Mouse (Mus musculus) v-Abl transformed pro-B cells (cell line): ENCODE data around the gene Sdf2l1.
"Not testable (repeated sequence)": the region's sequence is repeated elsewhere in the genome, so short reads cannot be mapped to it uniquely, and the experiment has no call there.

Source experiments
- in situ Hi-C, 2 experiments: fragments of 400-800 bp; cut with MboI; formaldehyde crosslinking; loops; one replicate each; pipeline ENCODE4 v1.15.1; 2025; ENCODE audit not compliant: unreplicated experiment in 2 of 2

Gene Sdf2l1

DNA sequence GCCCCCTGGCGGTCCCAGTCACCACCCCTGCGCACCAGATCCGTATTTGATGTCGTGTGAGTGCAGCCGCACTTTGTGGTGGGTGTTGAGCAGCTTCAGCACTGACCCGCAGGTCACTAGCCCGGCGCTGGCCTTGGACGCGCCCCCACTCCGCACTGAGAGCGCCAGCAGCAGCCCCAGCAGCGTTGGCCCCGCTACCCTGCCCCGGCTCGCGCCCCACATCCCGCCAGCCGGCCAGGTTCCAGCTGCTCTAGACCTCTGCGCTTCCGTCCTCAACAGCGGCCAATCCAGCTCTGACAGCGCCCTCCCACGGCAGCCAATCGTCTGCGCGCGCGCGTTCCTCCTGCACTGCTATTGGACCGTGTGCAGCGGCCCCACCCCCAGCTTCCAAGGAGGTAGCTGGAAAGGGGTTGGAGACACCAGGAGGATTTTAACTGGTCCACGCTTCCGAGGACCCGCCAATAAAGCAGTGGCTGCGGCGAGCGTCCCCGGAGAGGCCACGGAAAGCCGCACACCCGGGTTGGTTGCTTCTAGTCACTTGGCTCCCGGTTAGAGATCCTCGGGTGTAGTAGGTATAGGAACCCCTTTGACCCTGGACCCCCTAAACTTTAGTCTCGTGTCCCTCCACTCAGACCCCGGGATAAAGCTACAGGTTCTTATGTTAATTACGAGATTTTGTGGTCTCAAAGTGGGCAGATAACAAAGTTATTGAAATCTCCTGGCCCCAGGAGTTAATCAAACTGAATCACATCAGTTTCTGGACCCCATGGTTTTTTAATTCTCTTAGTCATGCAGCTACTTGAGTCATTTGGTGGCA lies at the start of gene Sdf2l1:
Sdf2l1 (minus strand) TSS at position 295 of the 817 bp plus-strand sequence.
- in situ Hi-C loops: loop anchor here (5.0 kb wide), 2 partner anchors 70 to 150 kb away; partner anchors contain the start of gene Ube2l3 (in 2 of the 2)

DNA sequence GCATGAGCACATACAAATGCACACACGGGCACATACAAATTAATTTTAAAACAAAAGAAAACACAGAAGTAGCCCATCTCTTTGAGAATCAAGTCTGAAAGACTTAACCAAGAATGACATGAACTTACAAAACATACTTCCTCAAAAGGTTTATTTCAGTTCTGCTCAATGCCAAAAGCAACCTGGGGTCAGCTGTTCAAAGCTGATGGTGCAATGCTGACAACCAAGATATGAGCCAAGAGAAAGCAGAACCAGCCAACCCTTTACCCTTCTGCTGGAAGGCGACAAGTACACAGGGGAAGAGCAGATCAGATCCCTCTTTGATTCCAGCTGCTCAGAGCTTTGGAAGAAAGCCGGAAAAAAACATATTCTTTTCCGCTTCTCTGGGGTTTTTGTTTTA lies 49.2 kb upstream of the Sdf2l1 start:
- in situ Hi-C loops: no loop called here

DNA sequence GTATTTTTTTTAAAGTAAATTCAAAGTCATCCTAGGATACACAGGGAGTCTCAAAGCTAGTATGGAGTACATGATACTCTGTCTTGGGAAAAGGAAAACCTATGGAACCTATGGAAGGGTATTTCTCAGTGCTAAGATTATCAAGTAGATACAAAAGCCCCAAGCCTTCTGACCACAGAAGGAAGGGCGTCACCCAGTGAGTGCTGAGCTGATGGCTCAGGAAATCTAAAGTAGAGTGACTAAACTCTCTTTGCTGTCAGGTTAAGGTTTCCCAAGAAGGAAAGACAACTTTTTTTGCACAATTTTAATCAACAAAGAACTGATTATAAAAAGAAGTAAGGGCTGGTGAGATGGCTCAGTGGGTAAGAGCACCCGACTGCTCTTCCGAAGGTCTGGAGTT lies 47.5 kb upstream of the Sdf2l1 start:
- in situ Hi-C loops: no loop called here

DNA sequence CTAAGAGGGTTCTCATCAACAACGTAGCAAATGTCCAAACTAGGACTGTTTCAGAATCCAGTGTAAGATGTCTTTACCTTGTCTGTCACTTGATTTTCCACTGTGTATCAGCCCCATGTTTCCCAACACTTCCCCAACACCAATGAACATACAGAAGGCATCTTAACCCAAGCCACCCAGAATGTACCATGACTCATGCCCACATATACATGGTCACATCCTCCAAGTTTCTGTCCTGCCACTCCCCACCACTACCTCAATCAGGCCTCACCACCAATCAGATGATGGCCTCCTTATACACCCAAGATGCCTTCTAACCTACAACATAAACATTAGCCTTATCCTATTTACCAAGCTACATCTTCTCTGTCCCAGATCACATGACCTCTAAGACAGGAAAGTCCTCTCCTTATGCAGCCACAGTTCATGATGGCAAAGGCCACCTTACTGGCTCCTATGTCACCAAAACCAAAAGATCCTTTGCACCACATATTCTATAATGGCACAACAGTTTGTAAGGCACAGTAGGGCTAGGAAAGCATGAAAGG lies 45.5 kb upstream of the Sdf2l1 start:
- in situ Hi-C loops: no loop called here

DNA sequence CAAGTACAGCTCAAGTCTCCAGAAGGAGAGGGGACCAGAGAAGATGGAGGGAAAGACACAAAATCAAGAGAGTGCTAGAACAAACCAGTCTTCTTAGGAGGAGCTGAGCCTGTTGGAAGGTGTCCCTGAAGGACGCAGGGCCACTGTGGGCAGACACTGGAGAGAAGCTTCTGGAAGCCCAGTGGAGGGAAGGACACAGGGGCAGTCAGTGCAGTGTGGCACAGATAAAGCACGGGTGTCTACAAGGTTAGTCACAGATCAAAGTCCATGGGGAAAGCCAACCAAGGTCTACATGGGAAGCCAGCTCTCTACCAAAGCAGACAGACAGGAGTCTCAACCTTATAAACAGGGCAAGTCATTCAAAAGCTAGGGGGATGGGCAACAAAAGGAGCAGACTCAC lies 43.6 kb upstream of the Sdf2l1 start:
- in situ Hi-C loops: no loop called here

DNA sequence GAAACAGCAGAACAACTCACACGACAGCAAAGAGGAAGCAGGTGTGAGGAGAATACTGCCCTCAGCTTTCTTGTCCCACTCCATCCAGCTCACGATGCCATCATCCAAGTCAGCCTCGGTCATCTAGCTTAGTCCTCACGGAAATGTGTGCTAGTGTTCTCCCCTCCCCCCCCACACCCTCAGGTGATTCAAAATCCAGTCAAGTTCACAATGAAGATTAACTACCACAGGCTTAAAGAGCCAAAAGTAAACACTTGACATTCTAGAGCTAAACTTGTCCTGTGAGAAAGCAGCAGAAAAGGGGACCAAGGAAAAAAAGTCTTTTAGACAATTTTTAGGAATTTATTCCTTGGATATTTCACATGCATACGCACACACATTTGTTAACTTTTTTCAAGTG lies 35.9 kb upstream of the Sdf2l1 start:
- in situ Hi-C loops: no loop called here

DNA sequence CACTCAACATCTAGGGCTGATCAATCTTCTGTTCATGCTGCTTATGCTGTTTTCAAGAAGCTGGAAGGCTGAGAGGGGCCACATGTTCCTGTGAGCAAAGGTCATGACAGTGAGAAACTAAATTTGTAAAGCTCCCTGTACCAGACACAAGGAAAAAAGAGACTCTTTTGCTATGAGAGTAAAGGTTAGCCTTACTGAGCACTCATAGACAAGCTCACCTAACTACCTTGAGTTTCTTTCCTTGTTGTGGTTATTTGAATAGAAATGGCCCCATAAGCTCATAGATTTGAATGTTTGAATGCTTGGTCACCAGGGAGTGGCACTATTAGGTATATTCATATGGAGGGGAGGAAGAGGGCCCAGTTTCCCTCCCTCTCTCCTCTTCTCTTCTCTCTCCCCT lies 35.0 kb upstream of the Sdf2l1 start:
- in situ Hi-C loops: no loop called here

DNA sequence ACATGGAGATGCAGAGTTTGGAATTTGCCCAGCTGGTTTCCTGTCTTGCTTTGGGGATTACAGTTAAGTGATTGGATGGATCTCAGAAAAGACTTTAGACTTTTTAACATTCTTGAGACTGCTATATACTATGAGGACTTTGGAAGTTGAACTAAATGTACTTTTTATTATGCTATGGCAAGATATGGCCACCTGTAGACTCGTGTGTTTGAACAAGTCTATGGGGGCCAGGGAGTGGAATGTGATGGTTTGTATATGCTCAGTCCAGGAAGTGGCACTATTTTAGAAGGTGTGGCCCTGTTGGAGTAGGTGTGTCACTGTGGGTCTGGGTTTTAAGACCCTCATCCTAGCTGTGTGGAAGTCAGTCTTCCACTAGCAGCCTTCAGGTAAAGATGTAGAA lies 33.3 kb upstream of the Sdf2l1 start:
- in situ Hi-C loops: not testable (repeated sequence)

DNA sequence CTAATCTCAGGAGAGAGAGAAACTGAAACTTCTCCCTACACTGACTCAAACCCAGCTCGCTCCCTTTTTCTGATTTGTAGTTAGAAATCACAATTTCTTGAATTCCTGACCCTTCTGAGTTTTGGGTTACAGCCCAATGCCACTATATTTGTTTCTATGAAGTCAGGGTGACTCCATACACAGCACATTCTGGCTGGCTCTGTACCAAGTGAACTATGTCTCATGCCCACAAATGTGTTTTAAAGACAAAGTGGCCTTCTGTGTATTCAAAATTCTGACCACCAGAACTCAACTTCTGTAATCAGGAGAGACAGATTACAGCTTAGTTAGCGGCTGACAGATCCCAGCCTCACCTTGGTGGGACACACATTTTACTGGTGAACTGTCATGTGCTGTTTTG lies 22.2 kb upstream of the Sdf2l1 start:
- in situ Hi-C loops: no loop called here

DNA sequence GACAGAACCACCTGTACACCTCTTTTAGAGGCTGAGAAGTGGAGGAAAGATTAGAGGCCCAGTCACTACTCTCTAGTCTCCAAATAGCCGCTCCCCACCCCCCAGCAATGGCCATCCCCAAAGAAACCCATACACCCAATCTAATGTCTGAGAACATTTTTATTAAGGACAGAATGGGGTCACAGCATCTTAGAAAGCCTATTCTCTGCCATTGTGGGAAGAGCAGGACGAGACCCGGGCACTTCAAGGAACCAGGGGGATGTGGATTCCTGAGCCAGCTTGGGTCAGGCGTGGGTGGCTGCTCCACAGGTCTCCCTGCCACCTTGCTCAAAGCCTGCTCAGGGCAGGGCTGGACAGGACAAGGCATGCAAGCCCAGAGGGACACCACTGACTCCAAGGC lies 19.7 kb upstream of the Sdf2l1 start:
- in situ Hi-C loops: no loop called here

DNA sequence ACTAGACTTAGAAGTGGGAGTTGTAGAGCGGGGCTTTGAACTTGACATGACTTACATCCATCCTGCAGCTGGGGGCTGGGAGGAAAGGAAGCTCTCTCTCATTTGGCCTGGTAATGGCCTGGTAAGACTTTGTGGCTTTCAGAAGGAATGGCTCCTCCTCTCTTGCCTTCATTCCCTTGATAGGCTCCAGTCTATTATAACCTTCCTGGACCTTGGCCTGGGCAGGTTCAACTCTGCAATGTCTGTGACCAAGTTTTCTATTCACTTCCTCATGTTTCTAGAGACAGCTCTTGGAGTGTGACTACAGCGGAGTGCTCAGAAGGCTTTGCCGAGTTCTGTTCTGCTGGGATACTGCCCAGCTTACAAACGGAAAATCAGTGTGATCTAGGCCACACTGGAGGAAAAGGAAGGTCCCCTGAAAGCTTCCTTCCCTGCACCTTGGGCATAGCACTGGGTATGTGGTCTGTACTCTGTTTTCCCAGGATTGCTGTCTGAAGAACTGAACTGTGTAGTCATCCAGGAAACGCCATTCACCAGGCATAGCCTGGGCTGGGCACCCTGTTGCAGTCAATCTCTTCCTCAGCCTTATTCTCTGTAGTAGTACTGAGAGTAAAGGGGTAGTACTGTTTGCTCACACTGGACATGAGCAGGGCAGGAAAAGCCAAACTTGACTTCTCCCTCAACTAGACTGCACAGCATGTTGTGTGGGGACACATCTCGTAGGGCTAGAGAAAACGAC lies 18.5 kb upstream of the Sdf2l1 start:
- in situ Hi-C loops: no loop called here

DNA sequence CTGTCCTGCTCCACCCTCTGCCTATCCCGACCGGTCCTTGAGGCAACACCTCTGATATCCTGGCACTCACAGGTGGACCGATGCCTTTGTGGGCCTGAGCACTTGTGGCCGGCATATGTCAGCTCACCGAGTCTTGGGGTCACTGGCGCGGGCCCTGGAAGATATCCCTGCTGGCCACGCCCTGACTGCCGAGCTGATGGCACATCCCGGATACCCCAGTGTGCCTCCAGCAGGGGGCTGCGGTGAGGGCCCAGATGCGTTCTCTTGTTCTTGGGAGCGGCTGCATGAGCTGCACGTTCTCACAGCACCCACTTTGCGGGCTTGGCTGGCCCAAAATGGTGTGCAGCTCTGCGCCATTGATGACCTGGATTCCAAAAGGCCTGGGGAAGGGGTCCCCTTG lies 15.9 kb upstream of the Sdf2l1 start:
- in situ Hi-C loops: no loop called here

DNA sequence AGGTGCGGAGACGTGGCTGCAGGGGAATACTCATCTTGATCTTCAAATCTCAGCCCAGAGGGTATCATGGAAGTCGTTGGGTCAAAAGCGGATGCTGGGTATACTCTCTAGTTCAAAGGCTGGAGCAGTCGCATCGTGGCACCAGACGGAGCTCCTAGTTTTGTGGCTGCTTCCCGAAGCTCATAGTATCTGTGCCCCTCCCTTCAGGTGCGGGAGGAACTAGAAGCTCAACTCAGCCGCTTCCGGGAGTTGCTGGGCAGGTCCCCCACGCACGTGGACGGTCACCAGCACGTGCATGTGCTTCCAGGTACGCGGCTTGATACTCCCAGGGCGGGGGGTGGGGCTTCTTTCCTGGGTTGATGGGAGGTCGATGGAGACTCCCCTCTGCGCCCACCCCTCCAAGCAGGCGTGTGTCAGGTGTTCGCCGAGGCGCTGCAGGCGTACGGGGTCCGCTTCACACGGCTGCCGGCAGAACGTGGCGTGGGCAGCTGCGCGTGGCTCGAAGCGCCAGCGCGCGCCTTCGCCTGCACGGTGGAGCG lies 15.3 kb upstream of the Sdf2l1 start:
- in situ Hi-C loops: no loop called here

DNA sequence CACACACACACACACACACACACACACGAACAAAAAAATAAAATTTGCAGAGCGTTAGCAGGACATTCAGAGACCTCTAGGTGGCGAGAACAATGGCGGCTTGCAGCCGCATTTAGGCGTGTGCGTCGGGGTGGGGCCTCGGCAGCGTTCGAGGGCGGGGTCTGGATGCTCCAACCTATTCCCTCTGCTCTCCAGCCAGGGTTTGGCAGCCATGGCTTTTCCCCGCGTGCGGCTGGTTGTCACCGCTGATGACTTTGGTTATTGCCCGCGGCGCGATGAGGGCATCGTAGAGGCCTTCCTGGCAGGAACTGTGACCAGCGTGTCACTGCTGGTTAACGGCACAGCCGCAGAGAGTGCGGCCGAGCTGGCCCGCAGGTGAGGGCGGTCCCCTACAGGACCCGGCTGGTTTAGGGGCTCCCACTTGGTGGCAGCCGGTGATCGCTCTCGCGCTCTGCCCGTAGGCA lies 14.6 kb upstream of the Sdf2l1 start, which contains the start of gene Ccdc116:
Ccdc116 (minus strand) TSS at position 458 of the 464 bp plus-strand sequence.
- in situ Hi-C loops: no loop called here

DNA sequence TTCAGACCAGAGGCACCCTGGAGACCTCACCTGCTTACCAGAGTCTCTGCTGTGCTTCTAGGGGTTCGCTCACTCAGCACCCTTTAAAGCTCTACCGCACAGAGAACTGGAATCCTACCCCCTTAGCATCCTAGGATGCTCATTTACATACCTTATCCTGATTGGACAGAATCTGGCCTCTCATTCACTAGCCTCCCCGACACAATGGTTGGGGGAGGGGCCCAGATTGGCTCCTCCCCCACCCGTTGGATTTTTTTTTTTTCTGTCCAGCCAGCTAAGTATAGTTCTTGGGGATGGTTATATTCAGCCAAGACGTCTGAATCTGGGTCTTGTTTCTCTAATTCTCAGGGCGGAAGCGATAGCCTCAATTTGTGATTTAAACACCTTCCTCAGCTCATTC lies 12.2 kb upstream of the Sdf2l1 start, which contains the start of gene Ydjc:
Ydjc (plus strand) TSS at position 283 of the 400 bp plus-strand sequence.
- in situ Hi-C loops: no loop called here

DNA sequence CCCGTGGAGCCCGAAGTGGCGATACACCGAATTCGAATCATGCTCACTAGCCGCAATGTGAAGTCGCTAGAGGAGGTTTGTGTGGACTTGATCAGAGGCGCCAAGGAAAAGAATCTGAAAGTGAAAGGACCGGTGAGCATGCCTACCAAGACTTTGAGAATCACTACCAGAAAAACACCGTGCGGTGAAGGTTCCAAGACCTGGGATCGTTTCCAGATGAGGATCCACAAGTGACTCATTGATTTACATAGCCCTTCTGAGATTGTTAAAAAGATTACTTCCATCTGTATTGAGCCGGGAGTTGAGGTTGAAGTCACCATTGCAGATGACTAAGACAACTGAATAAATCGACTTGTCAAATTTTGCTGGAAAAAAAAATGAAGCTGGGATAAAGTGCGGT lies 5.2 kb upstream of the Sdf2l1 start:
- in situ Hi-C loops: no loop called here

DNA sequence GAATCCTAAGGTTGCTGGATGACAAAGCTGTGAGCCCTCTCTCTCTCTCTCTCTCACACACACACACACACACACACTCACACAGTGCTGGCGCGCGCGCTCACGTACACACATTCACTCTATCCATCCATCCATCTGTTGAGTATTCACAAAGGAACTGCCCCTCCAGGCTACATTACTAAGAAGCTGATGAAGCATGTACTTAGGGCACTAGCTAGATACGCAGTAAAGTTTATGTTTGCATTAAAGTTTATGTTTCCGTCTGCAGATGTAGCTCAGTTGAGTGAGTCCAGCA lies 670 bp upstream of the Sdf2l1 start:
- in situ Hi-C loops: loop anchor here (5.0 kb wide), 2 partner anchors 69 to 149 kb away; partner anchors contain the start of gene Ube2l3 (in 2 of the 2)

DNA sequence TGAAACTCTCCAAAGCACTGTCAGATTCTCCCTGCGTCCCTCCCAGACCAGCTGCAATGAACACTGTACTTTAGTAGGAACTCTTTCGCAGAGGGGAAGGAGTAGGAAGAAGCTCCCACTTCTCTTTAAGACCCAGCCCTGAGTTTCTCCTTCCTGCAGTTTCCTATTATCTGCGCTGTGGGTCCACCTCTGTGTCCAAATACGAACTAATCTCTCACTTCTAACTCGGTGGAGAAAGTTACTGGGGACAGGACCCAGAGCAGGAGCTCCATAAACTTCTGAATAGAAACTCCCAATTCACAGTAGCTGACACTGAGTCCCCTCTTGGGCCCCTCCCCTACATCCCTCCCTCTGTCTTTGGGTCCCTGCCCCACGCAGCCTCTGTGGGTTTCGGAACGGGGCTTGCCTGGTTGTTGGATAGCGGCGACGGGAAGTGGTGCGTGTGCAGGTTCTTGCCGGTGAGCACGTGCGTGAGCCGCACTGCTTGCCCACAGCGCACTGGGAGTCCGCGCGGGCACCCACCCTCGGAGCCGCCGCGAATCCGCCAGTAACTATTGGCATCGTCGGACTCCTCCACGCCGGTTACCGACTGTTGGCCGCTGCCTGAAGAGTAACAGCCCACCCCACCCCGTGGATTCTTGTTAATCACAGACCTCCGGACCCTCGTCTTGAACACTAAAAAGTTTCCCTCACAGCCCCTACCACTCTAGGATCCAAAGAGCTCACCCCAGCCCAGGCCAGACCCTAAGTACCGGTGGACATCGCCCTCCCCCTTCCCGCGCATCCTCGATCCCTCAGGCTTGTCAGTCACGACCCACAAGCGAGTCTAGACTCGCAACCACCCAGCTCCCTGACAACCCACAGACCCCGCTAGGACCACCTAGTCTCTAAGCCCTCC lies 743 bp downstream of the Sdf2l1 start:
- in situ Hi-C loops: loop anchor here (5.0 kb wide), 2 partner anchors 71 to 151 kb away; partner anchors contain the start of gene Ube2l3 (in 2 of the 2)

DNA sequence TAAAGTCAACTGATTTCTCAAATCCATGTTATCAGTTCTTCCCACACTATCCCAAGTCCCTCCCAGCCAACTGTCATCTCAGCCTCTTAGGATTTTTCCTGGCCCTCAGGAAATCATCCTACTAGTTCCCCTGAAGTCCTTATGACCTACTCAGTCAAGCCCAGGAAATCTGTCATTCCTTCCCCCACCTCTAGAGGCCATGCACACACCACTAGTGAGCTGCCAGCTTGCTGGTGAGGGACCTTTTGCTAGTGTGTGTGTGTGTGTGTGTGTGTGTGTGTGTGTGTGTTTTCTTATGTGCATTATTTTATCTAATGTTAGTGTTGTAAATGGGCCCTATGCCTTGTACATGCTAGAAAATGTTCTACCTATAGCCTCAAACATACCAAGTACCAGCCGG lies 4.9 kb downstream of the Sdf2l1 start:
- in situ Hi-C loops: no loop called here

DNA sequence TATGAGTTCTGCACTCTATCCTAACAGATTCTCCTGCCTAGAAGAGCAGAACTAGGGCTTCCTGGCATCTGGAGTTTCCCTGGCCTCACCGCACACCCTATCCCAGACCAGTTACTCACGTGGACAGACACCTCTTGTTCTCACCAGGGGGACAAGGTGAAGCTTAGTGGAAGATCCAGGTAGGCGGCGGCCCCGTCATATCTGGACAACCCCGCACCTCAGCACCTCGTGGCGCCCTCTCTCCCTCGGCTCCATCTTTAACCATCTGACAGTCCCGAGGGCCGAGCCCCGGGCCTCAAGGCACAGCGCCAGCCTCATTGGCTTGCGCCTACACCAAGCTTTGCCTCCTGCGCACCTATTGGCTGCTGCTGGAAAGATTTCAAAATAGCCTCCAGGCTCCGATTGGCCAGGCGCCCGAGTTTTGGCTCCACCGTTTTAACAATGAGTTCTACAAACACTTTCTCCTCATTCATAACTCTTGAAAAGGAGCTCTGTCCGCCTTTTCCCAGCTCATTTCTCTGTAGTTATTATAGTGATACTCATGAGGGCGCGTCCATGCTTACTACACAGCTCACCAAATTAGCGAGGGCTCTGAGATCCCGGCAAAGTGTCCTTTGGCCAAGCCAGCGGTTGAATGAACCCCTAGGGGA lies 7.2 kb downstream of the Sdf2l1 start, which contains the start of gene 2610318N02Rik:
2610318N02Rik (minus strand) TSS at position 297 of the 650 bp plus-strand sequence.
- in situ Hi-C loops: no loop called here
